Mouse (Mus musculus) naive thymus-derived CD4-positive, alpha-beta T cell, adult 2 months (primary cell): ENCODE measurements at regions not wholly inside any gene's neighbourhood (a gene's known extent, or its start where the extent isn't known, plus 50 kb on each side); places are given as distances from the start of the nearest gene placed in this dataset.

Experiments
- DNase-seq: peaks from one replicate; pipeline ENCODE4 v3.0.0-alpha.2; 2011; ENCODE audit warnings: low read depth

DNA sequence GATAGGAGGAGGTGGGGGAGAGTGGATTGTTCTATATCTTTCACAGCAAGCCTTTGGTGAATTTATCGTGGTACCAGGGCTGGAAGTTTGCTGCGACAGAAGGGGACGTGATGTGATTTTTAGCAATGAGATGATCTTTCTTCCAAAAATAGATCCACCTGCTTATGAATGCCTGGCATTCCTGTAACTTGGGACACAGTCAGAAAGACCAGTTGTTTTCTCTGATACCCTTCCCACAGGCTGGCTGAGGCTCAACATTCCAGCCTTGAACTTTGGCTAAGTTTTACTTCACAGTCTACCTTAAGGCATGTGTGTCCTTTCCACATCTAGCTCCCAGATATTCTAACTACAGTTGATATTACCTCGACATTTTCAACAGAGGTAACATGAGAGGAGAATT, 1434.1 kb downstream of the Slc22a22 start:
- no peak for DNase-seq

DNA sequence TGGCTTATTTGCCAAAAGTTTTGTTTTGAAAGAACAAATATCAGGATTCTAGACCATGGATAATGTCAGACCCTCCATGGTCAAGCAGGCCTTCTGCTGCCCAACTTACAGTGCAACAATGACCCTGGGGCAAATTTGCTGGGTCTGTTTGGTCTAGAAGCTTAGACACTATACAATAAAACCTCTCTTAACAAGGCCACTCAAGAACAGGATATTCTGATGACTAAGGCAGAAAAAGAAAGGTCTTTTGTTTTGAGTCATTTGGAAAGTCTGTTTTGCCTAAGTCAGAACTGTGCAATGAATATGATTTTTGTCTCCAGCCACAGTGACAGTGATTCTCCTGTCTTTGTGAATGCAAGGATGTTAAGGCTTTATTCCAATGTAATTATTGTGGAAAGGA, 1435.0 kb downstream of the Slc22a22 start:
- no peak for DNase-seq

DNA sequence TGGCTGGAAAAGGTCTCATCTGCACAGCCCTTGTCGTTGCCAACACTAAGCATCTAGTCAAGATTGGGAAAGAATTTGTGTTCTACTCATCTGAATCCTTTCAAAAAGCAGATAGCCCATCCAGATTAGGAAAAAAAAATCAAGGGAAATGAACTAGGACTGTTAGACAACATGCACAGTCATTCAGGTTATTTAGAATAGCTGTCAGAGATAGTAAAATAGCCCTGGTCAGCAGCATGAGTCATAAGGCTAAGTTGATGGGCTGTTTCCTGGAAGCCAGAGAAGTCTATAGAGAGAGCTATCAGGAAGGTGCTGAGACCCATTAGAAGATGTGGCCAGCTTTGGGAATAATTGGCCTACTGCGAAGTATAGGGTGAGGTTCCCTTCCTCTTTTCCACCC, 1447.4 kb downstream of the Slc22a22 start:
- no peak for DNase-seq

DNA sequence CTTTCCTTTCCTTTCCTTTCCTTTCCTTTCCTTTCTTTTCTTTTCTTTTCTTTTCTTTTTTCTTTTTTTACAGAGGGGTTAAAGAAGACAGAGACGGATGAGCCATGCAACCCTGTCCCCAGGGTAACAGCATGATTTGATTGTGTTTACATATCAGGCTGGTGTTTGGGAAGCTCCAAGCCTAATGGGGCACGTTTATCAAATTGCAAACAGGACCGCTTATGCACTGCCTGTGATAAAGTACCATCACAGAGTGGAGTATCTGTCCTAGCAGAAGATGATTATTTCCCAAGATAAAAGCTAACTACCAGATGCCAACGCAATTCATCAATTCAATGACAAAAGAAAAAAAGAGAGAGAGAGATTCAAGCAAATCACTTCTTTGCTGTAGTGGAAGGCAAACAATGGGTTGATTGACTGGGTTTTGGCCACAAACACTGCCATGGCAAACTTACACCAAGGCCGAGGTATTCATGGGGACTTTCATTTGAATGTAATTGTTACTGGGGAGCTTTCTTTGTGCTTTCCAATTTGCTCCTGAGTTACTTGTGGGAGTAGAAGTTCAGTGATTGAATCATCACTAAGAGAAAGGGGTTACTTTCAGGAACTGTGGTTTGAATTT, 1450.1 kb downstream of the Slc22a22 start:
- no peak for DNase-seq

DNA sequence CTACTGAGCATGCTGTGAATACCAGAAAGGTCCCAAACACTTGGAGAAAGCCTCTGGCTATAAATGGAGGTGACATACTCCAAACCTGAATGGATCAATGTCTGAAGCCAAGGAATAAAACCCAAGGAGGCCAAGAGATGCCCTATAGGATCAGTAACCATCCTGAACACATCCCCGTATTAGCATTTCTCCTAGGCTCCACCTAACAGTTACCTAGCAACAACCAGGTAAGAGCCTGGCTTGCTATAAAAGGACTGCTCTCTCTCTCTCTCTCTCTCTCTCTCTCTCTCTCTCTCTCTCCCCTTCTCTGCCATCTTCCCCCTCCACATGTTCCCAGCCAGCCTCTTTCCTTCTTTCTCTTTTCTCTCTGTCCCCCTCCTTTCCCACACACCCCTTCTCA, 1452.7 kb downstream of the Slc22a22 start:
- no peak for DNase-seq

DNA sequence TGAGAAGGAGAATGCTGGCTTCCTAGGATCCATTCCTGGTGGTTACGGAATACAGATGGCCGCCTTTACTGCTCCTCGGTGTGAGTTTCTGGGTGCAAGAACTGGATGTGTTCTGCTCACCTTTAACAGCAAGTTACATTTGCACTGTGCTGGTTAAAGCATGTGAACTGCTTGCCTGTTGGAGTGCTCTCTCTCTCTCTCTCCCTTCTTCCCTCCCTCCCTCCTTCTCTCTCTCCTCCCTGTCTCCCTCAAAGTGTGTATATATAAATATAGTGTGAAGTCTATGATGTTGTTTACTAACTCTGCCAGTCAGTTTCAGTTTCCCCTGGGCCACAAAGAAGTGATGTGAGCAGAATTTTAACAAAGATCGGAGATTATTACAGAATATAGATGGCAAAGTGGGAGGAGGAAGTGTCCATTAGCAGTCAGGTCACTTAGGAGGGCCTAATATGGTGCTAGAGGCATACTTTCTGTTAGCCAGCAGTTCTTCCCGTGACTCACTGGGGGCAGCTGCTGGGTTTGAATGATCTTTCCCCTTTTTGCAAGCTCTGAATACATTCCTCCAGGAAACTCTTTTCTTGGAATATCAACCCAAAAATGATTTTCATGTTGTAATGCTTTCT, 1453.5 kb downstream of the Slc22a22 start:
- DNase-seq, result no peak

DNA sequence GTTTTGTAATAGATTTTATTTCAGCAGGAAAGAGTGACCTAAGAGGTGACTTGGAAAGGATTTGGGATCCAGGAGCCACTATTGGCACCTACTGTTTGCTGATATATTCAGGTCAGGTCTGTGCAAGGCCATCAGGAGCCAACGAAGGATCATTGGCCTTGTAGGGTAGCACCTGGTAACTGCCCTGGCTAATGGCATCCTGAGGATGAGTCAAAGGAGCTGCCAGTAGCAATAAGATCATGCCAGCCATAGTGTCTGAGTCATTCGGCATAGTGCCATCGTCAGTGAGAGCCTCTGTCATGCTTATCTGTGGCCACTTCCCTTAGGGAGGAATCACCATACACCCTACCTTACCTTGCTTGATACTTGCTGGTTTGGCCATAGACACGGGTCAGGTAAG, 1455.1 kb downstream of the Slc22a22 start:
- DNase-seq, result no peak

DNA sequence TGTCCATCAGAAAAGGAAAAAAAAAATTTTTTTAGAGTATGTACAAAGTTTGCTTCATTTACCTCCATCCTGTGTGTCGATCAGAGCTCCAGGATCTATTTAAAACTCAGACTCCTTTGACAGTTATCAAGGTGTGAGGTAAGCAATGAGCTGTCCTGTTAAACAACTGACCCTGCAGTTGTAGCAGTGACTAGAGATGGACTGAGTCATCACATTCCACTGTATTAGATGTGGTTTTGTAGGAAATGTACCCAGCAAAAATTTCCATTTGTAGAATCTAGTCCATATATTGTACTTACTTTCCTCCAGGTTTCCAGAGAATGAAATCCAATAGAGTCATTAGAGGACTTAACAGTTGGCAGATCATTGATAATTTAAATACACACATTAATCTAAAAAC, 1459.3 kb downstream of the Slc22a22 start:
- DNase-seq, result no peak

DNA sequence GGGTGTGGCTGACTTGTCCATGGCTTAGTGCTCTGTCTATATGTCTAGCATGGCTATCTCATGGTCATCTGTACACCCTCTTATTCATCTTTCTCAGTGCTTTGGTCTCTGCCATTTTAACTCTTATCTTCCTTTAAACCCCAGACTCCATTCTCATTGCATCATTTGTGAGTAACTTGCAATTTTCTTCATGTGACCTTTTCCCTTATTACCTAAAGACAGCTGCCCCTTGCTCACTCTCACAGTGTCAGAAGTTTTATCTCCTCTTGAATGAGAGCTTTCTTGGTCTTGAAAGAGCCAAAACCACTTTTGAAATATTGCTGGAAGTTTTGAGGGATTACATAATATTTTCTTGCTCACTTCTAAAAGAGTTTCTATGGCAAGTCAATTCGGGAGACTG, 1459.9 kb downstream of the Slc22a22 start:
- no peak for DNase-seq

DNA sequence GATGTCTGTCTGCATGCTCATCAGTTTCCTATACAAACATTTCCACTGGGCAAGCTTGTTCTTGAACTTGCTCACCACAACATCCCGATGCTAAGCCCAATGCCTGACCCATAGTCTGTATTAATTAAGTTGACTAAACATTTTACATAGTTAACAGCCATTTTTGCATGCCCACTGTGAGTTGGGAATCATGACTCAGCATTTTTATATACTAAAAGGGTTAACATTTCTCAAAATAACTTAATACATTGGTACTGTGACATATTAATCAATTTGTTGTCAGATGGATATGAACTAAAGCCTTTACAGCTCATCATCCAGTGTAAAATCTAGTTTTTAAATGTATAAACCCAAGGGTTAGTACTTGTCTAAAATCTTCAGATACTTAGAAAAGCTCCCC, 1461.4 kb downstream of the Slc22a22 start:
- no peak for DNase-seq

DNA sequence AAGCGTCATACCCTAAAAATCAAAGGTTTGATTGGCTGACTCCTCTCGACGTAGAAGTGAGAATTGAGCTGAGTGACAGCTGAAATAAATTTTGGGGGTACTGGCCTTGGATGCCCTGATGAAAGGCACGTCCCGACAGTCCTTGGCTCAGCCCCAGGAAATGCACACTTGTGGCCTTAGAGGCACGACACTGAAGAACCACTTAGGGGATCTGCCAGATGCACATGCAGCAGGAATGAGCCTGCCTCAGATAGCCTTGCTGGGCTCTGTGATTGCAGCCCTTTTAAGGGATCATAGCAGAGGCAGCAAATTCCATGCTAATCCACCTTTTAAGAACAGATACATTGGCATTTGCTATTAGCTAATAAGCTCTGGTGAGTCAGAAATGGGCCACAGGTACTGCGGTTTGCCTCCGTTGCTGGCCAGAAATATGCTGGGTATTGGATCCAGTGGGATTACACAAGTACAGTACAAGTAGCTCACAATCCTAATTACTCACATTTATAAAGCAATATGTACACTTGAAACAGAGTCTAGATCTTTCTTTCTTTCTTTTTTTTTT, 1463.3 kb downstream of the Slc22a22 start:
- DNase-seq, result no peak

DNA sequence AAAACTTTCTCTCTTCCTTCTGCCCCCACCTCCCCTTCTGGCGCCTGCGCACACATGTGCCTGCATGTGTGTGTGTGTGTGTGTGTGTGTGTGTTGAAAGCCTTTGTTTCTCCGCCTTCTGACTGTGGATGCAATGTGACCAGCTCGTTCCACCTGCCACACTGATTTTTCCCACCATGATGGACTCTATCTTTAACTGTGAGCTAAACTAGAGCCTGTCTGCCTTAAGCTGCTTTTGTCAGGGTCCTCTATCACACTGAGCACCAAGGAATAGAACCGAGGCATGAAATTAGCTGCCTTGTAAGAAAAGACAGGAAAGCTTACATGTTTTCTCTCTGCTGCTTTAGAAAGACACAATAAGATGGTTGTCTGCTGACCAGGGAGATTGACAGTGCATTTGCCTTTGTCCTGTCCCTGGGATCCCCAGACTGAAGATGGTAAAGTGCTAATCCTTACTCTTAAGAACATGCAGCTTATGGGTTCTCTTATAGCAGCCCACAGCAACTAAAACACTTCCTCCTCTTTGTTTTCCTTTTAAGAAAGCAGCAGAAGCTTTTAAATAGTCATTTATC, 1468.7 kb downstream of the Slc22a22 start:
- no peak for DNase-seq

DNA sequence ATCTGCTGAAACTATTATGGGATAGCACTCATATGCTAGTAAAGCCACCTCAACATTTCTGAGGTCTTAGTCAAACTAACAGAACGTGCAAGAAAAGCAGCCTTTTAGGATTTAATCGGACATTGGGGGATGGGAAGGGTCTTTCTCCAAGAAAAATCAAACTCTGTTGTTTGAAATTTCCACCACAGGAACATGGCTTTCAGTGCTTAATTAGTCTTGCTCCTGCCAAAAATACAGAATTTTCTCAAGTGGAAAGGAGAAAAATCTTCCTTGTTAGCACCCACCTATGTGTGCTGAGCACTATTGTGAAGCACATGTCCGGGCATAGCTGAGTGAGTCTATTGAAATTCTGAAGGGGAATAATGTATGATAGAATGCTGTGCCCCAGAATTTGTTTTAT, 1470.0 kb downstream of the Slc22a22 start:
- DNase-seq, result no peak

DNA sequence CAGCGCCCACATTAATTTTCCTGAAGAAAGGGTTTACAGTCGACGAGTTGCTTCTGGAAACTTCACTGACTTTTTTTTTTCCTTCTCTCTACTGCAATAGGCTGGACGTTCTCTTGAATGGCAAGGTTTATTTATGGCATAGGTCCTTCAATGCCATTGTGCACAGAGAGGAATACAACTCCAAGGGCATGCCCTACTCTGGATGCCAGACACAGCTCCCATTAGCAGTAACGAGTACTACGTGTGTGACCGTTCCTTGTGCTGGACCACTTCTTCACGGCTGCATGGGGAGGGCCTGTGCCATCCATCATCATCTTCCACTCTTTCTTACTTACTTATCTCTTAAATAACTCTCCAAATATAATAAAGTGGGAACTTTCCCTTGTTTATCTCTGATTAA, 1472.1 kb downstream of the Slc22a22 start:
- no peak for DNase-seq

DNA sequence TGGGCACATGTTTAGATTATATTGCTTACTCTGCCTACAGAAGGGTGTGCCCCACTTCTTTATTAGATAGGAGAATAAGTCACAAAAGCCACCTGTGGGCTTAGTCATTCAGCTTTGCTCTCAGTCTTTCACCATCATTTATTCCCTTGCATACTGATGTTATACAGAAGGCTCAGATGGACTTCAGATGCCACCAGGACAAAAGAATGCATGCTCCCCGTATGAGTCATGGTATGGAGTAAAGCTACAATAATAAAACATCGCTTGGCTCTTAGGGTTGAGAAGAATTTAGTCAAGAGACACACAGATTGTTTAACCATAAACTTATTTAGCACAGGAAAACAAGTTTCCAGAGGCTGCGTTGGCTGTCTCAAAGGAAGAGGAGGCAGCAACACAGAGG, 1473.5 kb downstream of the Slc22a22 start:
- no peak for DNase-seq

DNA sequence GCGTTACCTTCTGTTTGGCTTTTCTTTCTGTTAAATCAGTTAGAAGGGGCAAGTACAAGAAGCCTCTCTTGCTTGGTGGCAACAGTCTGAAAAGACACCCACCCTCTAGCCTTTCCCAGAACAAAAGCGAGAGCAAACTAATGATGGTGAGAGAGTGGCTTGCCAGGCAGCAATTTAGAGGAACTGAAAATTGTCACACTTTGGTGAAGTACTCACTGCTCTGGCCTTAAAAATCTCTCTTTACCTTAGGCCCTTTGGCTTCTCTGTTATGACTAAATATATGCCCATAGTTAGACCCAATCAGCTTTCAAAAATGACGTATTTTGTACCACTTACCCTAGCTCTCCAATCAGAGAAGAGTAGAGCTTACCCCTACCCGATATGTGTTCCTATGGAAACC, 1477.8 kb downstream of the Slc22a22 start:
- DNase-seq, result no peak

DNA sequence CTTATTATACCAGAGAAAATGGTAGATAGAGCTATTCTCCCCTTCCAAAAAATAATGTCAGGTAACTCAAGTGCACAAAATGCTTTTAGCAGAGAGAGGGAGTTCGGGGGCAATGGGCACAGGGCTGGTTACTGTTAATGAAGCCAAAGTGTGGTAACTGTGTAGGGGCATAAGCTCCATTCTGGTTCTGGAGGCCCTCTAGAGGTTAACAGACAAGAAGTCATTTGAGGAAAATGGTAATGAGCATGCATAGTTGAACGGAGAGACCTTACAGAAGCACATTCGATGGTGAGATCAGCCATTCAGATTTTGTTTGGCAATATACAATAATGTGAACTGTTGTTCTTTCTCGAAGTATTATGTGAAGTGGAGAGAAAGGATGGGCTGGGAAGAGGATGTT, 1479.4 kb downstream of the Slc22a22 start:
- peak; percentile 15 for DNase-seq

DNA sequence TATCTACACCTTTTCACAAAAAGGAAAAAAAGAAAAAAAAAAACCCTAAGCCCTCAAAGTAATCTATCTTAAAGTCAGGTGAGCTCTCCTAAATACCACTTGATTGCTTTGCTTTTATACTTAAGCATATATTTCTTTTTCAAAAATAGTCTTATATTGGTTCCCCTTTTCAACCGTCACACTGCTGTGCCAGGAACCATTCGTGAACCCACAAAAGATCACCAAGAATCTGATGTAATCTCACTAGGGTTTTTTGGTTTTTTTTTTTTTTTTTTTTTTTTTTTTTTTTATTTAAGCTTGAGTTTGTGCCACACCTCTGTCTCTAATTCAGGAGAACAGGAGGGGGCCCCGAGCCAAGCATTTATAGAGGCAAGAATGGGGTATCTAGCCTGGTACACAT, 1482.7 kb downstream of the Slc22a22 start:
- DNase-seq, result no peak

DNA sequence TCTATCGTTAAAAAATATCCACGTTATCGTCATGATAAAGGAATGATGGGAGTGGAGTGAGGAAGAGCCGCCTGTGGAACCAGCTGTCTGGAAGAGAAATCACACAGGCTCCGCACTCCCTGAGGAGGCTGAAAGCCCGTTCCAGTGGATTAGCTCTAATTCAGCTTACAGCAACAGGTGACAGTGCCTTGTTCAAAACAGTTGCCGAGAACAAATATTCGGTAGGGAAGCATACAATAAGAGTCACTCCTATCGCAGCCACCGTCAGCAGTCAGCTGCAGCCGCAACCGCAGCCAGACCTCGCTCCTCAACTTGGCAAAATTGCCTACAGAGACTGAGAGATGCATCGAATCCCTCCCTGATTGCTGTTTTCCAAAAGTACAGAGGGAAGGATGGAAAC, 1501.6 kb downstream of the Slc22a22 start:
- no peak for DNase-seq

DNA sequence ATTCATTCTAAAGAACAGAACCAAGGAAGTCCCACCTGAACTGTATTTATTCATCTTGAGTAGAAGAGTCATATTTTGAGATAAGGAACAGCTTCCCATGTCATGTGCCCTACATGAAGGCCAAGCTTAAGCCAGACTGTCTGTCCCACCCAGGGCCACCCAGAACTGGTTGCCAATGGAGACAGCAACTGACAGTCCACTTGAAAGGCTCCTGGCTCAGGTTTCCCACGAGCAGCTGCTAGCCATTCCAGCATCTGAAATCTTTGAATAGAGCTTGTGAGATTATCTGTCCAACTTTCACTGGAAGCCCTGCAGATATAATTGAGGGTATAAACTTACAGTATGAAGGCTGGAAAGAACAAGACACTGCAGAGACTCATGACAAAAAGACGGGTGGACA, 1510.6 kb downstream of the Slc22a22 start:
- DNase-seq, result no peak

DNA sequence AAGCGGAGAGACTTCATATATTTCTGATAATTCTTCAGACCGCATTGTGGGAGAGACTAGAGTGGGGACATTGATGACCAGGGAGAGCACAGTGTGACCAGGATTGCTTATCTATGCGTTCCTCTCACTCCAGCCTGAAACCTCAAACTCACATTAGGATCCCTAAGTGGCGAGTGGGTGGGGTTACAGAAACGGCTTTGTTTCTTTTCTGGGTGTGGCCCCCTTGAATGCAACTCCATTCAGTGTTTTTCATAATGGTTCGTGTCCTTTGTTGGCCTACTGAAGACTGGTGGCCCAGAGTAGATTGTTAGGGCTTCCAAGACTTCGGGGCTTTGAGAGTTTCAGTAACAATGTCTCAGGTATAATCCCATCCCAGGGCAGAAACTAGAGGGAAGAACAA, 1512.1 kb downstream of the Slc22a22 start:
- DNase-seq, result no peak

DNA sequence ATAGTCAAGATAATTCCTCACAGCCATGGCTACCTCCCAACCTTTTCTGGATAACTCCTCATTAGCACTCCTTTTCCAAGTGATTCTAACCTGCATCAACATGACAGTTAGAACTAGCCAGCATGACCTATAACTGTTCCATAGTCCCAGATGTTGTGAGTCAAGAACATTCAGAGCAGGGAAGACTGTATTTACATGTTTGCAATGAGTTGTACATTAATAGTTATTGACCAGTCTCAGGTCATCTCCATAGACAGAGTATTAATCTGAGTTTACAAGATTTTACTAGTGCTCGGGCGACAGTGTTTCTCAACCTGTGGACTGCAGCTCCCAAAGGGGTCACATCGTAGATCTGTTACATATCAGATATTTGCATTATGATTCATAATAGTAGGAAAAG, 1515.3 kb downstream of the Slc22a22 start:
- DNase-seq, result no peak
